Mouse (Mus musculus) hindbrain, postnatal 0 days (tissue): ENCODE data around the gene Lypd4. TPM values are rescaled to one million over a fixed set of nuclear protein-coding genes. Genes with fewer than 3 reads are reported as not detected.

Experiments used
- ATAC-seq: fragments of 200-750 bp; cut with Nextera tagmentation; 2 replicates; pipeline ENCODE4 v1.8.0; 2017; ENCODE audit warnings: mild to moderate bottlenecking, moderate TSS enrichment, moderate library complexity
- DNase-seq: peaks from one replicate; pipeline ENCODE4 v3.0.0-alpha.2; 2015; ENCODE audit warnings: low spot score
- H3K27ac ChIP-seq: fragments of 300-500 bp; sonication (generic); 2 replicates; pipeline ENCODE4 v1.5.1; 2014; ENCODE audit warnings: mild to moderate bottlenecking
- H3K27me3 ChIP-seq: fragments of 300-500 bp; sonication (generic); 2 replicates; pipeline ENCODE4 v1.6.1; 2014; ENCODE audit warnings: low read length, mixed read lengths; ENCODE audit not compliant: insufficient read depth
- H3K36me3 ChIP-seq: fragments of 300-500 bp; sonication (generic); 2 replicates; pipeline ENCODE4 v1.6.1; 2014; ENCODE audit warnings: low read length, mixed read lengths; ENCODE audit not compliant: insufficient read depth
- H3K4me1 ChIP-seq: fragments of 300-500 bp; sonication (generic); 2 replicates; pipeline ENCODE4 v1.6.1; 2014; ENCODE audit warnings: antibody characterized with exemption, low read length, mixed read lengths; ENCODE audit not compliant: insufficient read depth
- H3K4me2 ChIP-seq: fragments of 300-500 bp; sonication (generic); 2 replicates; pipeline ENCODE4 v1.6.1; 2014; ENCODE audit warnings: low read depth, mild to moderate bottlenecking, low read length, moderate library complexity, mixed read lengths
- H3K4me3 ChIP-seq: fragments of 300-500 bp; sonication (generic); 2 replicates; pipeline ENCODE4 v1.5.1; 2014; ENCODE audit warnings: low read length
- H3K9ac ChIP-seq: fragments of 300-500 bp; sonication (generic); replicated peaks from 2 replicates; pipeline ENCODE4 v1.6.1; 2014; ENCODE audit warnings: mild to moderate bottlenecking, low read length, moderate library complexity, mixed read lengths
- H3K9me3 ChIP-seq: fragments of 300-500 bp; sonication (generic); 2 replicates; pipeline ENCODE4 v1.6.1; 2016; ENCODE audit warnings: low read length, mixed read lengths
- CTCF ChIP-seq: IDR thresholded peaks from 2 replicates; pipeline ENCODE4 v1.5.1; 2016; ENCODE audit warnings: antibody characterized with exemption, control low read depth, low read depth
- WGBS: fragments of 180-500 bp; shearing (Covaris S2); extraction: QIAGEN DNeasy Blood & Tissue Kit; methylation state at CpG from one replicate; pipeline ENCODE4 v1.1.7; 2014; 5-methylcytosine and 5-hydroxymethylcytosine counted together
- polyA plus RNA-seq: library from polyadenylated mRNA; unstranded; fragments of >200 nt; fragmentation: Nextera tagmentation; extraction: Ambion mirVana; gene quantifications from 2 replicates; pipeline ENCODE4 v1.2.1, GENCODE M21; 2015
- total RNA-seq: library from RNA; depleted of rRNA; stranded (reverse); fragments of >200 nt; gene quantifications from 2 replicates; pipeline ENCODE4 v1.2.3, GENCODE M21; 2014

Lypd4 gene
- total and polyA plus RNA-seq, 2 experiments from 2014 or later: not detected

GRCm38 (mm10) chr7:24859234-24859633 lies 10.5 kb downstream of the Lypd4 start:
- H3K27me3 ChIP-seq: no peaks in the 10 kb centered on the region

GRCm38 (mm10) chr7:24856460-24857120 lies 13.2 kb downstream of the Lypd4 start:
- WGBS: 36% methylated on average over 6 of the region's 6 CpGs
- TF ChIP-seq CTCF: no peak

More at GRCm38 (mm10) chr7:24859234-24859633, 10.5 kb downstream of the Lypd4 start:
- TF ChIP-seq CTCF: no peak
- no peaks in the 10 kb centered on the region for H3K4me1 ChIP-seq
- H3K9ac ChIP-seq: no peak overlapping the region
- no peaks in the 10 kb centered on the region for H3K36me3 ChIP-seq
- 76% methylated on average over 5 of the region's 5 CpGs for WGBS
- H3K9me3 ChIP-seq: no peaks in the 10 kb centered on the region
- H3K4me2 ChIP-seq: no peak overlapping the region
- no peak overlapping the region for H3K27ac ChIP-seq
- no peak overlapping the region for H3K4me3 ChIP-seq
- ATAC-seq (no peak), DNase-seq (no peak)

GRCm38 (mm10) chr7:24853695-24854094 lies 16.0 kb downstream of the Lypd4 start:
- H3K4me2 ChIP-seq: no peak overlapping the region
- ATAC-seq: no peak
- no peak overlapping the region for H3K4me3 ChIP-seq
- 45% methylated on average over 7 of the region's 7 CpGs for WGBS
- TF ChIP-seq CTCF: no peak
- H3K36me3 ChIP-seq: no peaks in the 10 kb centered on the region
- DNase-seq: no peak
- H3K27me3 ChIP-seq: no peaks in the 10 kb centered on the region
- no peak overlapping the region for H3K9ac ChIP-seq
- H3K9me3 ChIP-seq: no peaks in the 10 kb centered on the region
- no peaks in the 10 kb centered on the region for H3K4me1 ChIP-seq
- H3K27ac ChIP-seq: no peak overlapping the region

More at GRCm38 (mm10) chr7:24856460-24857120, 13.2 kb downstream of the Lypd4 start:
- DNase-seq: no peak
- H3K27ac ChIP-seq: no peak overlapping the region
- H3K4me3 ChIP-seq: no peak overlapping the region
- no peaks in the 10 kb centered on the region for H3K36me3 ChIP-seq
- no peaks in the 10 kb centered on the region for H3K27me3 ChIP-seq
- H3K4me2 ChIP-seq: no peak overlapping the region
- no peaks in the 10 kb centered on the region for H3K9me3 ChIP-seq
- no peak for ATAC-seq
- no peak overlapping the region for H3K9ac ChIP-seq
- H3K4me1 ChIP-seq: no peaks in the 10 kb centered on the region

GRCm38 (mm10) chr7:24853233-24853563 lies 16.5 kb downstream of the Lypd4 start:
- TF ChIP-seq CTCF: no peak
- H3K9me3 ChIP-seq: no peaks in the 10 kb centered on the region

GRCm38 (mm10) chr7:24852557-24853232 lies 17.0 kb downstream of the Lypd4 start:
- Histone ChIP-seq H3K4me3 (no peak overlapping the region), H3K9ac (no peak overlapping the region), H3K27ac (no peak overlapping the region), H3K4me1 (no peaks in the 10 kb centered on the region), H3K9me3 (no peaks in the 10 kb centered on the region), H3K4me2 (no peak overlapping the region), H3K27me3 (no peaks in the 10 kb centered on the region), H3K36me3 (no peaks in the 10 kb centered on the region)
- DNase-seq: no peak
- TF ChIP-seq CTCF: no peak
- 82% methylated on average over 8 of the region's 8 CpGs for WGBS
- ATAC-seq: 0 out of 2 replicates have a peak, but pooled peaks have one; percentile 27

More at GRCm38 (mm10) chr7:24853233-24853563, 16.5 kb downstream of the Lypd4 start:
- ATAC-seq: no peak
- H3K4me3 ChIP-seq: no peak overlapping the region
- no peak overlapping the region for H3K27ac ChIP-seq
- no peak overlapping the region for H3K9ac ChIP-seq
- no peaks in the 10 kb centered on the region for H3K36me3 ChIP-seq
- no peak for DNase-seq
- no peaks in the 10 kb centered on the region for H3K27me3 ChIP-seq
- no peak overlapping the region for H3K4me2 ChIP-seq
- H3K4me1 ChIP-seq: no peaks in the 10 kb centered on the region

- no peak for TF ChIP-seq CTCF
- Histone ChIP-seq H3K9ac (no peak overlapping the region), H3K4me2 (no peak overlapping the region), H3K27ac (no peak overlapping the region), H3K36me3 (no peaks in the 10 kb centered on the region), H3K27me3 (no peaks in the 10 kb centered on the region), H3K9me3 (no peaks in the 10 kb centered on the region), H3K4me3 (no peak overlapping the region), H3K4me1 (no peaks in the 10 kb centered on the region)
- ATAC-seq (no peak), DNase-seq (no peak)
- 89% methylated on average over 5 of the region's 5 CpGs for WGBS
These were observed 18.0 kb downstream of the Lypd4 start for GRCm38 (mm10) chr7:24851596-24852325.

GRCm38 (mm10) chr7:24850899-24851303 lies 18.8 kb downstream of the Lypd4 start:
- no peak overlapping the region for H3K4me3 ChIP-seq
- WGBS: 39% methylated on average over 6 of the region's 6 CpGs

More at GRCm38 (mm10) chr7:24850899-24851303, 18.8 kb downstream of the Lypd4 start:
- no peak for DNase-seq
- no peak overlapping the region for H3K27ac ChIP-seq
- ATAC-seq: no peak
- no peaks in the 10 kb centered on the region for H3K27me3 ChIP-seq
- TF ChIP-seq CTCF: no peak
- H3K9me3 ChIP-seq: no peaks in the 10 kb centered on the region
- H3K36me3 ChIP-seq: no peaks in the 10 kb centered on the region
- H3K9ac ChIP-seq: no peak overlapping the region
- no peak overlapping the region for H3K4me2 ChIP-seq
- H3K4me1 ChIP-seq: no peaks in the 10 kb centered on the region
